Mouse (Mus musculus) urinary bladder, postnatal 4 days (tissue): ENCODE data around the gene Olfr215.
"Not testable (repeated sequence)": the region's sequence is repeated elsewhere in the genome, so short reads cannot be mapped to it uniquely, and the experiment has no call there.

Experiments
- DNase-seq, 2 experiments: peaks; one replicate each; pipeline ENCODE4 v3.0.0; 2021 to 2022; ENCODE audit warnings: low spot score in 2 of 2

Gene Olfr215

DNA sequence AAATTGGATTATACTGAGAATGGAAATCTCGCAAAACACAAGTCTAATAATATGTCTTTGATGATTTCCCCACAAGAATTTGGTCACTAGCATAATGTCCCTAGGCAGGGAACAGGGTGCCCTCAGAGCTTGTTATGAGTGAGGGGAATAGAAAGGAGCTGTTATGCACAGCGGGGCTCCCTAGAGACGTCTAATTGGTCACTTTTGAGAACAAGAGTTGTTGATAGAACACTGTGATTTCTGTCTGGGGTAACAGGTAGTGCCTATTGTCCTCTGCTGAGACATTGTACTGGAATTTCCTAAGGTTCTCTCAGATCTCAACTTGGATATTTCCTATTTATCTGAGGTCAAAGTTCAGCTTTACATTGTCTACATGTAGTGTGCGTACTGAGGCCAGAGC is at the start of gene Olfr215:
Gene Olfr215, minus strand, starts transcription at position 101 of the 400 bp plus-strand sequence.
- DNase-seq = no peak

- DNase-seq = peak in 1 of 2 experiments; percentile 76
Observed at GRCm38 (mm10) chr6:116632129-116632528, 48.1 kb upstream of the Olfr215 start.

GRCm38 (mm10) chr6:116629766-116630165 is 45.8 kb upstream of the Olfr215 start:
- no peak for DNase-seq

DNA sequence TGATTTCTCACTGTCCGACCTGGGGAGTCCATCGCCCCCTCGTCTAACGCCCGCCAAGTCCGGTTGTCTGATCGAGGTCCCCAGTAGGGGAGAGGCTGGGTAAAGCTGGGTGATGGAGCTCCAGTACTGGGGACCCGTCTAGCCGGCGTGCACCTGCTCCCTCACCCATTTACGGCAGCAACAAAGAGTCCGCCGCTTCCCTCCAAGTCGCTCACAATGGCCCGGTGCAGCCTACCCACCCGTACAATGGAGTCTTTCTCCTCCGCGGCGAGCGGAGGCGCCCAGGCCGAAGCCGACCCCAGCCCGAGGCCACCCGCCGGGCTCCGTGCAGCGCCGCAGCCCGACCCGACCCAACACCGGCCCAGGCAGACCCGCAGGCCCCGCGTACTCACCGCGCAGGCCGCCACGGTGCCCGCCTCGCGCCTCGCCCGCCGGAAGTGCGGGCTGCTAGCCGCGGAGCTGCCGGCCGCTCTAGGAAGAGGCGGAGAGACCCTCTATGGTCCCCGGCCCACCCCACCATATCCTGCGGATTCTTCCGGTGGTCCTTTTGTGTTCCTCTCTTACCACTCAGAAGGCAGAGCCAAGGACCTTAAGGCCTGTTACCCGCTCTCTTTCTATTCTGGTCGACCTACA is 44.7 kb upstream of the Olfr215 start, which contains the start of gene Zfp422:
Gene Zfp422, minus strand, starts transcription at position 461 of the 633 bp plus-strand sequence.
- peak in 1 of 2 experiments; percentile 65 for DNase-seq

DNA sequence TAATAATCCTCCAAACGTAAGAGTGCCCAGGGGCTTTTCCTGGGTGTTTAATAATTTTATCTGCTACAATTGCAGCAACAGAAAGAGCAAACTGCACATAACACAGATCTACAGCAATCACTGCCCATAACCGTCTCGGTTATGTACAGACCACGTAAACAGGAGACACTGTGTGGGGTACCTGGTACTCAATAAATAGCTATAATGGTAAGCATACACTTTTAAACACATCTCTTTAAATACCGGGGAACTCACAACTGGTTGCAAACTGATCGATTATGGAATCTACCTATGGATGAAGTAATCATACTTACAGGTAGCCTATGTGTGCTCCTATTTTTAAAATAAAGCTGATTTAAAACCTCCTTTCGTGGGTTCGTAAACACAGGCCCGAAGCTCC is 44.1 kb upstream of the Olfr215 start:
- no peak for DNase-seq

DNA sequence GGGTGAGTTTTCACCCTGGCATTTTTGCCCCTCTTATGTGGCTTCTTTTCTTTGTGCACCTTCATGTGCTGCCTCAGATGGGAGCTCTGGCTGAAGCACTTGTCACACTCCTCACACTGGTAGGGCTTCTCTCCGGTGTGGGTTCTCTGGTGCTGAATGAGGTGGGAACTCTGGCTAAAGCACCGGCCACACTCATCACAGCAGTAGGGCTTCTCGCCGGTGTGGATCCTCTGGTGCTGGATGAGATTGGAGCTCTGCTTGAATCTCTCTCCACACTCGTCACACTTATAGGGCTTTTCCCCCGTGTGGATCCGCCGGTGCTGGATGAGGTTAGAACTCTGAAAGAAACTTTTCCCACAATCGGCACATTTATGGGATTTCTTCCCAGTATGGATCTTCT is 42.4 kb upstream of the Olfr215 start:
- DNase-seq = not testable (repeated sequence)

GRCm38 (mm10) chr6:116621318-116622023 is 37.5 kb upstream of the Olfr215 start:
- DNase-seq = no peak

GRCm38 (mm10) chr6:116618073-116618472 is 34.1 kb upstream of the Olfr215 start:
- no peak for DNase-seq

DNA sequence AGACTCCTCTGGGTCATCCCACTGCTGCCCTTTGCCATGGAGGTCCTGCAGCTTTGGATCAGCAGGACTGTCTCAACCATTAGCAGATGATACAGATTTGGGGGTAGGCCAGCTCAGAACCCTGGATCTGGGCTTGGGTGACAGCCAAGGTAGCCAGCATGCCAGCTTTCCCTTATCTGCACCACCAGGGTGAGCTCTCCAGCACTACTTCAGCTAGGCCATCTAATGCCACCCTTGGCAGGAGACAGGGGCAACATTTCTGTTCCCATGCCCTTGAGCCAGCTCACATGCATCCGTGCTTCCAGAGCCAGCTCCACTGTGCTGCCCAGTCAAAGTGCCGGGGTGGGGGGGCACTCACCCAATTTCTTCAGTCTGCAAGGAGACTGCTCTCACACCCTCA is 31.7 kb upstream of the Olfr215 start:
- no peak for DNase-seq

- DNase-seq = no peak
Observed at GRCm38 (mm10) chr6:116607230-116607629, 23.2 kb upstream of the Olfr215 start.

GRCm38 (mm10) chr6:116600969-116601368 is 17.0 kb upstream of the Olfr215 start:
- DNase-seq = not testable (repeated sequence)

DNA sequence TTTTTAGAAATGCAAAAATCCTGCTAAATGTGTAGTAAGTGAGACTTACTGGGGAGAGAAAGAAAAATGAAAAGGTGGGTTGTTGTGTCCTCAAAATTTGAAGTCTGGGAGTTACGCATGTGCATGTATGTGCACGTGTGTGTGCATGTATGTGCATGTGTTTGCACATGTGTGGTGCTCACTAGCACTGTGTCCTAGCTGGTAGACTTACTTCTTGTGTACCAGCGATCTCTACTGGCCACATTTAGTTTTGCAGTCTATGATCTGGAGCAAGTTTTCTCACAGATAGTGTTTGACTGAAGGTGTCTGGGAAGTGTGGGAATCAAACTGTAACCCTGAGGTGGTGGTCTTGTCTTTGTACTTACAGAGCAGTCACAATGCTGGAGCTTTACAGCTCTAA is 14.2 kb downstream of the Olfr215 start:
- no peak for DNase-seq

- no peak for DNase-seq
Observed at GRCm38 (mm10) chr6:116554952-116555351, 29.0 kb downstream of the Olfr215 start.

DNA sequence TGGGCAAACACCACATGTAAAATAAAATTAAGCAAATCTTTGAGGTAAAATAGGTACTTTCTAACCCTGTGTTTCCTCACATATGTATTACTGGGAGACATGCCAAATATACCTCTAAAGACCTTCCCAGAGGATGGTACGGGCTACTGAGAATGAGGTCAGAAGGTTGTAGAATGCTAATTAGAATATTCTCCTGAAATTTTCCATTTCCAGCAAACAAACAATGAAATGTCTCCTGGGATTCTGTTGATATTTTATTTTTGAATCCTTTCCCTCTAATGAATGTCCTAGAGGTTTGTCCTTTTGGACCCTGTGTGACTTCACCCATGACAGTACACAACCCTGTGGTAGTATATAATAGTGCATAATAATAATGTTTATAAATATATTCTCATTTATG is 30.1 kb downstream of the Olfr215 start, which contains the start of gene Olfr214:
Gene Olfr214, plus strand, starts transcription at position 301 of the 400 bp plus-strand sequence.
- DNase-seq = no peak

GRCm38 (mm10) chr6:116550841-116551240 is 33.2 kb downstream of the Olfr215 start, which contains the start of gene Gm5580:
TSS of gene Gm5580 (plus strand) at chr6:116551141.
- not testable (repeated sequence) for DNase-seq

GRCm38 (mm10) chr6:116542500-116542899 is 41.5 kb downstream of the Olfr215 start:
- DNase-seq = no peak

DNA sequence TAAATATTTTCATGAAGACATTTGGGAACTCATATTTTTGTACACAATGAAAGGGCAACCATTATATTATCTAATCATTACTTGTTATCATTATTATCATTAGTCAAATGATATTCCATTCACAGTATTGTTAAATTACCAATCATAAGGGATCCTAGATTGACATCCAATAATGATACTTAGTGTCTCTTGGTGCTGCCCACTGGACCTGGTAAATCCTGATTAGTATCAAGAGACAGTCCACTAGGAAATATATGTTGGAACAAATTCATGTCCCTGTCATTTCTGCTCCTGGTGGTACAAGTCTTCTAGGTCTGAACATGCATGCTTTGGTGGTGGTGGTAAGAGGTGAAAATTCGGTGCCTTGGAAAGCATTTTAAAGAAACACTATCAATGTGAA is 45.8 kb downstream of the Olfr215 start, which contains the start of gene Olfr213:
Gene Olfr213, plus strand, starts transcription at position 301 of the 400 bp plus-strand sequence.
- DNase-seq = no peak
